Mouse (Mus musculus): ENCODE measurements around the gene 2610042L04Rik. TPM values are rescaled to one million over a fixed set of nuclear protein-coding genes. Genes with fewer than 3 reads are reported as not detected.

The 2610042L04Rik gene
- 1 to 10 TPM in 1 of 2 experiments, under 1 TPM in 1; 0.97 to 5.0 TPM for polyA plus RNA-seq (2017; shearing (Covaris generic))

DNA sequence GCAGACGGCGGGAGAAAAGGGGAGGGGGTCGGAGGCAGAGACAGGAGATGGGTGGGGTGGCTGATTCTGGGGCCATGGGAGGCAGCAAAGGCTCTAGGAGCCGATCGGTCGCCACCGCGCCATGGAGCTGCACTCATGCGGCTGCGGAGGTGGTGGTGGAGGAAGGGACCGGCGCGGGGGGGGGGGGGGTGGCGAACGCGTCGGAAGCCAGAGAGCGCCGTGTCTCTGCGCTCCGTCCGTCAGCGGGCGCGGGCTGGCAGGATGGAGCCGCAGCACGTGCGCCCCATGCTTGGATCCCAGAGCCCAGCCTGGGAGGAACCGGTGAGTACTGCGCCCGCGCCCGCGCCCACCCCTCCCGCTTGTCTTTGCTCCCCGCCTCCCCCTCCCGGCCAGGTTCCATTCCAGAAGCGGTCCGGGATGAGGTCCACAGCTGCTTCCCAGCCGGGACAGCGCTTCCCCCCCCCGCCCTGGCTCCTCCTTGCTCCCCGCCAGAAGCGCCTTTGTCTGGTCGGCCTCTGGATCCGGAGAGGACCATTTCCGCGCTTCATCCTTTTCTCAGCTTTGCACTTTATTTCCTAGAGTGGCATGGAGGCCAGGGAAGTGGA, at the start of gene 2610042L04Rik:
TSS of gene 2610042L04Rik (plus strand) at position 288 of the 605 bp plus-strand sequence.

GRCm38 (mm10) chr14:4316983-4317382, 17.6 kb upstream of the 2610042L04Rik start, which contains the start of gene Gm3149:
Gene Gm3149, plus strand, starts transcription at chr14:4317283.

DNA sequence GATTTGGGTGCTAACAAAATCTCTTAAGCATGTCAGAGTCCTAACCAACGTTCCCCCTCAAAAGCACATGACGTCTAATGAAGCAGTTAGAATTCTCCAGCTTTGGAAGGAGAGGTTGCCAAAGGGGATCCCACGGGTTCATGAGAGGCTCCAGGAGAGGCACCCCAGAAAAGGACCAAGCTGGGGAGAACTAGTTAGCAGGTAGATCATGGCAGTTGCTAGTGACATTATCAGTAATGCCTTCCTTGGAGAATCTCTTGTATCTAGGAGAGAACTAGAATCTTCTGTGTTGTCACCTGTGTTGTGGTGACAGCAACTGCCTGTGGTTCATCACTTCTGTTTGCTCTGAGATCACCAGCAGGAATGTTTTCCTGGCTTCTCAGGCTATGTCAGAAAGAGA, 62.7 kb downstream of the 2610042L04Rik start, which contains the start of gene Gm3159:
TSS of gene Gm3159 (plus strand) at position 301 of the 400 bp plus-strand sequence.

Other genes starting within 250 kb of the 2610042L04Rik start
- gene Gm8108, start 224.2 kb upstream of the 2610042L04Rik start, polyA plus RNA-seq (2017; shearing (Covaris generic)) = under 1 TPM; 0.31 to 0.51 TPM
- under 1 TPM in 1 of 2 experiments, not detected in 1; 0.22 TPM for gene Gm3127, start 169.7 kb upstream of the 2610042L04Rik start, polyA plus RNA-seq (2017; shearing (Covaris generic))
- 1 to 10 TPM in 1 of 2 experiments, not detected in 1; 1.9 TPM for gene Gm2974, start 152.2 kb upstream of the 2610042L04Rik start, polyA plus RNA-seq (2017; shearing (Covaris generic))
- not detected for gene Gm3138, start 85.1 kb upstream of the 2610042L04Rik start, polyA plus RNA-seq (2017; shearing (Covaris generic))
- under 1 TPM in 1 of 2 experiments, not detected in 1; 0.25 TPM for gene Gm3149, start 17.5 kb upstream of the 2610042L04Rik start, polyA plus RNA-seq (2017; shearing (Covaris generic))
- under 1 TPM in 1 of 2 experiments, not detected in 1; 0.16 TPM for gene Gm3159, start 62.8 kb downstream of the 2610042L04Rik start, polyA plus RNA-seq (2017; shearing (Covaris generic))
- gene Gm3164, start 80.7 kb downstream of the 2610042L04Rik start, polyA plus RNA-seq (2017; shearing (Covaris generic)) = 1 to 10 TPM in 1 of 2 experiments, under 1 TPM in 1; 0.87 to 1.6 TPM
- not detected for gene Gm3173, start 96.2 kb downstream of the 2610042L04Rik start, polyA plus RNA-seq (2017; shearing (Covaris generic))
- gene Gm3182, start 147.0 kb downstream of the 2610042L04Rik start, polyA plus RNA-seq (2017; shearing (Covaris generic)) = under 1 TPM in 1 of 2 experiments, not detected in 1; 0.23 TPM
- under 1 TPM in 1 of 2 experiments, not detected in 1; 0.36 TPM for gene Gm3047, start 220.6 kb downstream of the 2610042L04Rik start, polyA plus RNA-seq (2017; shearing (Covaris generic))

Measured in activated CD4-positive, CD25-positive, alpha-beta regulatory T cell (primary cell).